Mouse (Mus musculus) stomach, postnatal 0 days (tissue): ENCODE results near the gene Eng. TPM values are rescaled to one million over a fixed set of nuclear protein-coding genes. Genes with fewer than 3 reads are reported as not detected.

Experiments used
- ATAC-seq: fragments of 200-750 bp; cut with Nextera tagmentation; 2 replicates; pipeline ENCODE4 v1.8.0; 2017; ENCODE audit not compliant: low FRiP score, low TSS enrichment
- DNase-seq: peaks from one replicate; pipeline ENCODE4 v3.0.0-alpha.2; 2016; ENCODE audit warnings: low spot score
- H3K27ac ChIP-seq: fragments of 300-500 bp; sonication (generic); replicated peaks from 2 replicates; pipeline ENCODE4 v1.5.1; 2014; ENCODE audit warnings: mild to moderate bottlenecking, control low read depth
- H3K27me3 ChIP-seq: fragments of 300-500 bp; sonication (generic); 2 replicates; pipeline ENCODE4 v1.6.1; 2014; ENCODE audit warnings: low read length; ENCODE audit not compliant: control insufficient read depth, insufficient read depth
- H3K36me3 ChIP-seq: fragments of 300-500 bp; sonication (generic); 2 replicates; pipeline ENCODE4 v1.6.1; 2014; ENCODE audit warnings: low read length, mixed read lengths; ENCODE audit not compliant: control insufficient read depth, insufficient read depth
- H3K4me1 ChIP-seq: fragments of 300-500 bp; sonication (generic); replicated peaks from 2 replicates; pipeline ENCODE4 v1.6.1; 2014; ENCODE audit warnings: antibody characterized with exemption; ENCODE audit not compliant: control insufficient read depth, insufficient read depth
- H3K4me2 ChIP-seq: fragments of 300-500 bp; sonication (generic); replicated peaks from 2 replicates; pipeline ENCODE4 v1.6.1; 2014; ENCODE audit warnings: low read depth, mild to moderate bottlenecking, control low read depth, moderate library complexity
- H3K4me3 ChIP-seq: fragments of 300-500 bp; sonication (generic); 2 replicates; pipeline ENCODE4 v1.5.1; 2014; ENCODE audit warnings: low read depth, low read length, control low read depth
- H3K9ac ChIP-seq: fragments of 300-500 bp; sonication (generic); 2 replicates; pipeline ENCODE4 v1.6.1; 2014; ENCODE audit warnings: mild to moderate bottlenecking, low read length, control low read depth, mixed read lengths
- H3K9me3 ChIP-seq: fragments of 300-500 bp; sonication (generic); 2 replicates; pipeline ENCODE4 v1.6.1; 2016; ENCODE audit warnings: low read length; ENCODE audit not compliant: control insufficient read depth
- CTCF ChIP-seq: IDR thresholded peaks from 2 replicates; pipeline ENCODE4 v1.5.1; 2016; ENCODE audit warnings: antibody characterized with exemption, low read depth, mild to moderate bottlenecking, moderate library complexity
- EP300 ChIP-seq: optimal IDR thresholded peaks from 2 replicates; pipeline ENCODE3; 2016; ENCODE audit warnings: antibody characterized with exemption
- WGBS: fragments of 180-500 bp; shearing (Covaris S2); extraction: QIAGEN DNeasy Blood & Tissue Kit; methylation state at CpG from one replicate; pipeline ENCODE4 v1.1.7; 2014; 5-methylcytosine and 5-hydroxymethylcytosine counted together
- polyA plus RNA-seq: library from polyadenylated mRNA; unstranded; fragments of >200 nt; fragmentation: Nextera tagmentation; extraction: Ambion mirVana; gene quantifications from 2 replicates; pipeline ENCODE4 v1.2.1, GENCODE M21; 2015

Eng gene
- polyA plus RNA-seq, 1 experiment from 2014 or later, result 23.0 TPM

DNA sequence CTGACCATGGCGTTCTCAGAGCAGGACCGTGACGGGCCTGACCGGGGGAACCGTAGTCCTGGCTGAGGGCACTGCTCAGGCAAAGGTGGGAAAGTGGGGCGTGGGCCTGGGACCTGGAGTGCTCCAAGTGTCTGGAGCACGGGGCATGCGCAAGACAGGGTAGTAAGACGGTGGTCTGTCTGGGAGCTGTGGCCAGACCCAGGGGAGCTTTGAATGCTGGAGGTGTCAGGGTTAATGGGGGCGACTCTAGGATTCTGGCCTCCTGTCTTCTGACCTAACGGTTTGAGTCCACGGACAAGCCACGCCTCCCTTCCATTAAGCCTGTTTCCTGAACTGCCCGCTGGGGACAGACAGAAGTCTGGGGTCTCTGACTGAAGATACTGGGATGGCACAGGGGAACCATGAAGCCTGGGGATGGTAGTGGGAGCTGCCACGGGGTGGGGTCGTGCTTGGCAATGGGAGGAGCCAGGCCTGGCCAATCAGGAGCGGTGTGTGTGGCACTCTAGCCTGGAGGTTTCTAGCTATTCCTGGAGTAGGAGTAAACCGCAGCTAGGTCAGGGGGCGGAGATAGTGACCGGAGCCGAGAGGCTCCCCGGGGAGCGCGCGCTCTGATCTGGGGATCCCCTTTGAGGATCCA is 38.1 kb upstream of the Eng start:
- DNase-seq (peak; percentile 57), ATAC-seq (peak; percentile 45)
- 9% methylated on average over 25 of the region's 25 CpGs for WGBS
- no peaks in the 10 kb centered on the region for H3K27me3 ChIP-seq
- H3K36me3 ChIP-seq, result no peaks in the 10 kb centered on the region
- H3K9ac ChIP-seq, result 0 out of 2 replicates have a peak overlapping the region, but pooled peaks have one; percentile 23
- peak overlapping the region; percentile 73 for H3K27ac ChIP-seq
- H3K4me3 ChIP-seq, result peak overlapping the region; percentile 70
- no peaks in the 10 kb centered on the region for H3K9me3 ChIP-seq
- peaks cover 6% of the 10 kb centered on the region; the same call in 1 of the 2 replicates for H3K4me1 ChIP-seq
- peak overlapping the region; percentile 82 for H3K4me2 ChIP-seq
- 0 out of 2 replicates have a peak, but pooled peaks have one; percentile 8 for TF ChIP-seq CTCF
- TF ChIP-seq EP300, result no peak

DNA sequence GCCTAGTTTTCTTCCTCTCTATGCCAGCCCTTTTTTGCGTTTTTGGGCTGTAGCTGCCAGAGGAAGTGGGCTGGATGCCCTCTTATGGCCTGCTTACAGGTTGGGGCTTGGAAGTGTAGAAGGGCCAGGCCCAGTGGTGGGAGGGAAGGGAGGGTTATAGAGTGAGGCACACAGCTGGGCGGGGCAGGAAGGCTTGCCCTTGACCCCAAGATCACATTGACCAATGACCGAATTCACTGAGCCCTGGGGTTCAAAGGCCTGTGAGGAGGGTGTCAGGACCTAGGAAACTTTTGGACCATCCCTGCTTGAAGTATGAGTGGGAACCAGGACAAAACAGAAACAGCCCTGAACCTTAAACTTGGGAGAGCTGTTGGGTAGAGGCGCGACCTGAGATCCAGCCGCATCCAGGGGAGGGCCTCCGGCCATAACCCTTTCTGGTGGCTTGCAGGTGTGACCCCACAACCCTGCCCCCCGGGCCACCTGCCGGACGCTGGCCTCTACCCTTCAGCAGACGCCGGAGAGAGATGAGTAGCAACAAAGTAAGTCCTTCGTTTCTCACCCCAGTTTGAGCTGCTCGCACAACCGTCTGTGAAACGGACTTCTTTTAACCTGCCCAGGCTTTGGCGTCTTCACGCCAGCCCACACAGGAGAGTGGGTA is 37.5 kb upstream of the Eng start:
- H3K4me3 ChIP-seq, result peak overlapping the region; percentile 70
- no peak for DNase-seq
- WGBS, result 58% methylated on average over 18 of the region's 18 CpGs
- no peaks in the 10 kb centered on the region for H3K9me3 ChIP-seq
- TF ChIP-seq EP300 (no peak), CTCF (no peak)
- peaks cover 6% of the 10 kb centered on the region; the same call in 1 of the 2 replicates for H3K4me1 ChIP-seq
- H3K4me2 ChIP-seq, result peak overlapping the region; percentile 82
- H3K9ac ChIP-seq, result 0 out of 2 replicates have a peak overlapping the region, but pooled peaks have one; percentile 13
- peak; percentile 11; the same call in 1 of the 2 replicates for ATAC-seq
- peak overlapping the region; percentile 73 for H3K27ac ChIP-seq
- no peaks in the 10 kb centered on the region for H3K27me3 ChIP-seq
- no peaks in the 10 kb centered on the region for H3K36me3 ChIP-seq

DNA sequence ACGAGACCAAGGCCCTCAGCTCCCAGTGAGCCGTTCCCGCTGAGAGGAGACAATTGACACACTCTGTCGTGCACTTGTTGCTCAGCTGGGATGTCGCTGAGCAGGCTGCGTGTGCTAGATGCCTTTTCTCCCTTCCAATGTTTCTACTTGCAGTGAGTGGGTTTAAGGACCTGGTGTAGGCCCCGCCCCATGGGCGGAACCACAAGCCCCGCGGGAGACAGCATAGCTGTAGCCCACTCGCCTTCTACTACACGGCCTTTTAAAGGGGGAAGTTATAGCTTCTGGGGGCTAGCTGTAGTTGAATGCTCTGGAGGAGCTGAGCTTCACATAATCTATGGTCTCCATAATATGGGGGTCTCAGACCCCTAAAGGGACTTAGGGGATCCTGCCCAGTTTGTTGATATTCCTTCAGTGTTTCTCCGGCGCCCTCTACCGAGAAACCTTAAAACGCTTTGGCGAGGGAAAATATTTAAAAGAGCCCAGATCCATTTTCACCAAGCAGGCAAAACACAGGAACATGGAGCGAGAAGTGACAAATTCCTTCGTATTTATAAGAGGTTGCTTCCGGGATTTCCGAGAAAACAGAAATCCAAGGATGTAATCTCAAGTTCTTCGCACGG is 35.7 kb upstream of the Eng start:
- 12% methylated on average over 23 of the region's 23 CpGs for WGBS
- ATAC-seq (no peak), DNase-seq (peak; percentile 54)
- H3K27me3 ChIP-seq, result no peaks in the 10 kb centered on the region
- peaks cover 6% of the 10 kb centered on the region; the same call in 1 of the 2 replicates for H3K4me1 ChIP-seq
- TF ChIP-seq CTCF, result peak; percentile 69
- TF ChIP-seq EP300, result no peak
- H3K4me3 ChIP-seq, result peak overlapping the region; percentile 36; the same call in 1 of the 2 replicates
- peak overlapping the region; percentile 53 for H3K4me2 ChIP-seq
- H3K27ac ChIP-seq, result peak overlapping the region; percentile 45
- no peaks in the 10 kb centered on the region for H3K36me3 ChIP-seq
- no peaks in the 10 kb centered on the region for H3K9me3 ChIP-seq
- H3K9ac ChIP-seq, result peak overlapping the region; percentile 43; the same call in 1 of the 2 replicates

DNA sequence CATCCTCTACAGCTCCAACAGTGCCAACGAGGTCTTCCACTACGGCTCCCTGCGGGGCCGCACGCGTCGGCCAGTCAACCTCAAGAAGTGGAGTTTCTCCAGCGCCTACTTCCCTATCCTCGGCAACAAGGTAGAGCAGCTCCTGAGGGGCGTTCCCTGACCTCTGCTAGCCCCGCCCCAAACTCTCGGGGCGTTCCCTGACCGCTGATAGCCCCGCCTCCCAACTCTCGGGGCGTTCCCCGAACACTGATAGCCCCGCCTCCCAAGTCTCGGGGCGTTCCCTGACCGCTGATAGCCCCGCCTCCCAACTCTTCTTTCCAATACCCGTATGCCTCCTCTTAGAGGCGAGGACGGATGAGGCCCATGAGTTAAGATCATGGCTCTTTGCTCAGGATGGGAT is 34.1 kb upstream of the Eng start:
- Histone ChIP-seq H3K4me1 (peaks cover 6% of the 10 kb centered on the region; the same call in 1 of the 2 replicates), H3K9ac (no peak overlapping the region), H3K36me3 (no peaks in the 10 kb centered on the region), H3K4me3 (no peak overlapping the region), H3K27ac (no peak overlapping the region), H3K9me3 (no peaks in the 10 kb centered on the region), H3K4me2 (no peak overlapping the region), H3K27me3 (no peaks in the 10 kb centered on the region)
- TF ChIP-seq CTCF (no peak), EP300 (no peak)
- 64% methylated on average over 26 of the region's 26 CpGs for WGBS
- ATAC-seq (0 out of 2 replicates have a peak, but pooled peaks have one; percentile 21), DNase-seq (peak; percentile 72)

DNA sequence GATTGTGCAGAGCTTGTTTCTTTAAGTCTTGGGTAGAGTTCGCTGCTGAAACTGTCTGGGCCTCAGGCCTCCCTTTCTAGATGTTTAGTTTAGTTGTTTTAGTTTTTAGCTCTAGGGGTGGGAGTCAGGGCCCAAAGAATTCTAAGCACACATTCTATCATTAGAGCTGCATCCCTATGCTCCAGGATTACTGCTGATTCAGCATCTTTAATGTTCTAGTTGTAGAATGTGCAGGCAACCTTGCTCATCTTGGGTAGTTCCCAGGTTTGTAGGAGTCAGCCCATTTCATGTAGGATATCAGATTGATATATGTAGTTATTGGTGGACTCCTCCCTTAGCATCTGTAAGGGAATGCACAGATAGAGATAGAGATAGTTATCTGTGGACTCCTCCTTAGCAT is 29.3 kb upstream of the Eng start:
- peaks cover 13% of the 10 kb centered on the region for H3K4me1 ChIP-seq
- H3K36me3 ChIP-seq, result no peaks in the 10 kb centered on the region
- no peak overlapping the region for H3K27ac ChIP-seq
- no peak overlapping the region for H3K9ac ChIP-seq
- DNase-seq (no peak), ATAC-seq (no peak)
- no peak for TF ChIP-seq EP300
- TF ChIP-seq CTCF, result no peak
- H3K4me3 ChIP-seq, result no peak overlapping the region
- 96% methylated on average over 1 of the region's 1 CpGs for WGBS
- H3K9me3 ChIP-seq, result no peaks in the 10 kb centered on the region
- H3K4me2 ChIP-seq, result no peak overlapping the region
- no peaks in the 10 kb centered on the region for H3K27me3 ChIP-seq
